13 mouse cellular contexts compared by ENCODE assay signal in genomic region chr19:4828444-4829114, GRCm38 (mm10). TPM values are rescaled to one million over a fixed set of nuclear protein-coding genes. Genes with fewer than 3 reads are reported as not detected.
DNase-seq lines count a peak whose midpoint lies in the region; ATAC-seq and TF ChIP-seq lines count a peak whose summit lies in the region.
"Had no signal": no experiment of that assay in that cellular context is flagged by ENCODE, and none has a peak within 500 bp of the region (broad histone marks: within the 10 kb centered on the region; RNA-seq: fewer than 3 reads in every experiment).

No protein-coding gene starts in this region.

- peak; percentile 53 for DNase-seq in urinary bladder, postnatal 14 days (ENCODE audit: low spot score)
- no peak for DNase-seq in urinary bladder, adult 18-20 months (ENCODE audit: low spot score in 2 of 2)
- peak; percentile 81 for DNase-seq in kidney, adult 2 months
- DNase-seq in lung, embryonic 14.5 days = peak; percentile 26
- DNase-seq in spleen, postnatal 4 days (ENCODE audit: low spot score in 2 of 2) = no peak
- no peak for DNase-seq in left cerebral cortex, adult 8-10 months (ENCODE audit: low spot score in 2 of 2)
- no peak for DNase-seq in cerebellum, postnatal 10 days
- DNase-seq: thymus, postnatal 4 days had no signal

- no peaks in the 10 kb centered on the region for H3K9me3 ChIP-seq in lung, embryonic 14.5 days (ENCODE audit: low read depth, low read length)
- H3K9me3 ChIP-seq: forebrain, embryonic 13.5 days had no signal

- TF ChIP-seq POLR2A in kidney, adult 2 months (IDR thresholded peaks at IDR 0.05; ENCODE audit: low read depth, low read length) = no peak

- peak overlapping the region; percentile 21; the same call in 1 of the 2 replicates for H3K27ac ChIP-seq in kidney, adult 2 months (ENCODE audit: insufficient read depth, low read depth, low read length)
- no peak overlapping the region for H3K27ac ChIP-seq in lung, embryonic 14.5 days (ENCODE audit: low read depth)
- H3K27ac ChIP-seq: forebrain, embryonic 13.5 days had no signal

- whole genome bisulfite sequencing in kidney, adult 2 months = 41% methylated on average over 16 of the region's 16 CpGs
- 52% methylated on average over 16 of the region's 16 CpGs for WGBS in lung, embryonic 14.5 days

- no peak for TF ChIP-seq CTCF in kidney, adult 2 months (conservative IDR thresholded peaks at IDR 0.05; ENCODE audit: insufficient read depth, insufficient read length, low read depth, low read length)
- no peak for TF ChIP-seq CTCF in lung, embryonic 14.5 days (IDR thresholded peaks at IDR 0.05; ENCODE audit: low read depth)

- no peak overlapping the region for H3K9ac ChIP-seq in lung, embryonic 14.5 days
- H3K9ac ChIP-seq: forebrain, embryonic 13.5 days had no signal

- peaks cover 4% of the 10 kb centered on the region for H3K4me1 ChIP-seq in kidney, adult 2 months (ENCODE audit: control insufficient read depth, insufficient read depth, low read length)
- no peaks in the 10 kb centered on the region for H3K4me1 ChIP-seq in lung, embryonic 14.5 days (ENCODE audit: insufficient read depth)

- no peak overlapping the region for H3K4me2 ChIP-seq in lung, embryonic 14.5 days
- H3K4me2 ChIP-seq: forebrain, embryonic 13.5 days had no signal

- no peaks in the 10 kb centered on the region; the same call in 1 of the 2 replicates for H3K36me3 ChIP-seq in kidney, adult 2 months (ENCODE audit: control insufficient read depth, insufficient read depth, low read length)
- peaks cover 23% of the 10 kb centered on the region; the same call in 1 of the 2 replicates for H3K36me3 ChIP-seq in lung, embryonic 14.5 days (ENCODE audit: insufficient read depth)

- no peak for ATAC-seq in lung, embryonic 14.5 days (ENCODE audit: insufficient read depth)
- no peak for ATAC-seq in megakaryocyte progenitor cell, adult 5-6 weeks (replicated peaks; ENCODE audit: poor library complexity)
- ATAC-seq: forebrain, embryonic 13.5 days; inflammation-experienced regulatory T-cells, adult 6 months had no signal

- H3K27me3 ChIP-seq in kidney, adult 2 months (replicated peaks; ENCODE audit: control insufficient read depth, insufficient read depth, low read length) = no peaks in the 10 kb centered on the region
- H3K27me3 ChIP-seq in lung, embryonic 14.5 days (ENCODE audit: insufficient read depth, low read length) = no peaks in the 10 kb centered on the region
- H3K27me3 ChIP-seq: forebrain, embryonic 13.5 days had no signal

- no peak overlapping the region for H3K4me3 ChIP-seq in kidney, adult 2 months (ENCODE audit: insufficient read depth, low read depth, low read length)
- no peak overlapping the region for H3K4me3 ChIP-seq in lung, embryonic 14.5 days (ENCODE audit: low read depth, low read length)
- H3K4me3 ChIP-seq: forebrain, embryonic 13.5 days had no signal

RNA-seq across cellular contexts. Expression of gene Ccs, which starts 10.6 kb away (rescaled TPM):
- 144 and 192 TPM in 2 replicates for polyA plus RNA-seq in kidney, adult 2 months (2012; rRNA removed)
- 47.2 and 47.7 TPM in 2 replicates for polyA plus RNA-seq in lung, embryonic 14.5 days (2014; fragmentation: Nextera tagmentation; extraction: Ambion mirVana)
- total RNA-seq in left cerebral cortex, adult 8-10 months (2022) = 10 to 100 TPM; 30.1 to 35.8 (median 33.5) TPM
- total RNA-seq in megakaryocyte progenitor cell, adult 5-6 weeks (2015) = 30.0 and 30.6 TPM in 2 replicates
- total RNA-seq in megakaryocyte progenitor cell, adult 5-6 weeks (2017) = 31.9 and 32.3 TPM in 2 replicates

RNA-seq across cellular contexts. Expression of gene Ccdc87, which starts 10.6 kb away (rescaled TPM):
- 0.08 and 0.15 TPM in 2 replicates for polyA plus RNA-seq in kidney, adult 2 months (2012; rRNA removed)
- 0.05 TPM in 2 replicates for polyA plus RNA-seq in lung, embryonic 14.5 days (2014; fragmentation: Nextera tagmentation; extraction: Ambion mirVana)
- 1 to 10 TPM; 2.3 to 3.1 (median 2.6) TPM for total RNA-seq in left cerebral cortex, adult 8-10 months (2022)
- total RNA-seq in megakaryocyte progenitor cell, adult 5-6 weeks (2015) = not detected in 2 replicates
- total RNA-seq in megakaryocyte progenitor cell, adult 5-6 weeks (2017) = not detected in 2 replicates
- total RNA-seq: heart, postnatal 14 days had no signal
- polyA plus RNA-seq: inflammation-experienced regulatory T-cells, adult 6 months; liver, embryonic 16.5 days had no signal

RNA-seq across cellular contexts. Expression of gene Rbm14, which starts 17.1 kb away (rescaled TPM):
- polyA plus RNA-seq in kidney, adult 2 months (2012; rRNA removed) = 28.7 and 36.8 TPM in 2 replicates
- polyA plus RNA-seq in lung, embryonic 14.5 days (2014; fragmentation: Nextera tagmentation; extraction: Ambion mirVana) = 95.8 and 101 TPM in 2 replicates
- total RNA-seq in left cerebral cortex, adult 8-10 months (2022) = 10 to 100 TPM; 33.9 to 49.3 (median 43.7) TPM
- 42.7 and 45.9 TPM in 2 replicates for total RNA-seq in megakaryocyte progenitor cell, adult 5-6 weeks (2015)
- 18.9 and 20.8 TPM in 2 replicates for total RNA-seq in megakaryocyte progenitor cell, adult 5-6 weeks (2017)

RNA-seq across cellular contexts. Expression of gene Gm21992, which starts 17.2 kb away (rescaled TPM):
- 22.3 and 32.0 TPM in 2 replicates for polyA plus RNA-seq in kidney, adult 2 months (2012; rRNA removed)
- 20.5 and 25.3 TPM in 2 replicates for polyA plus RNA-seq in lung, embryonic 14.5 days (2014; fragmentation: Nextera tagmentation; extraction: Ambion mirVana)
- 10 to 100 TPM; 25.1 to 31.9 (median 29.8) TPM for total RNA-seq in left cerebral cortex, adult 8-10 months (2022)
- total RNA-seq in megakaryocyte progenitor cell, adult 5-6 weeks (2015) = 23.2 and 23.5 TPM in 2 replicates
- total RNA-seq in megakaryocyte progenitor cell, adult 5-6 weeks (2017) = 18.2 and 35.5 TPM in 2 replicates

RNA-seq across cellular contexts. Expression of gene Ctsf, which starts 26.4 kb away (rescaled TPM):
- 150 and 249 TPM in 2 replicates for polyA plus RNA-seq in kidney, adult 2 months (2012; rRNA removed)
- 13.8 and 17.3 TPM in 2 replicates for polyA plus RNA-seq in lung, embryonic 14.5 days (2014; fragmentation: Nextera tagmentation; extraction: Ambion mirVana)
- total RNA-seq in left cerebral cortex, adult 8-10 months (2022) = 100 to 1,000 TPM; 107 to 126 (median 122) TPM
- total RNA-seq in megakaryocyte progenitor cell, adult 5-6 weeks (2015) = 2.0 and 6.8 TPM in 2 replicates
- total RNA-seq in megakaryocyte progenitor cell, adult 5-6 weeks (2017) = 2.9 and 11.5 TPM in 2 replicates

Comparison
In these comparisons a context has a peak if more than half of its experiments do, and no peak if none do; other contexts are left out.
1. DNase-seq: peak in urinary bladder, postnatal 14 days (single experiment), kidney, adult 2 months (single experiment) and lung, embryonic 14.5 days (single experiment); none in urinary bladder, adult 18-20 months (0 of 2), spleen, postnatal 4 days (0 of 2), left cerebral cortex, adult 8-10 months (0 of 2) and cerebellum, postnatal 10 days (0 of 2).